Mouse (Mus musculus) bone marrow, adult 2 months (tissue): ENCODE measurements at regions not wholly inside any gene's neighbourhood (a gene's known extent, or its start where the extent isn't known, plus 50 kb on each side); places are given as distances from the start of the nearest gene placed in this dataset.

Experiments
- CTCF ChIP-seq: fragments of 200-500 bp; IDR thresholded peaks from 2 replicates; pipeline ENCODE4 v1.5.1; 2011; ENCODE audit warnings: low read length, control low read depth; ENCODE audit not compliant: control insufficient read depth, insufficient read depth
- POLR2A ChIP-seq: fragments of 200-500 bp; IDR thresholded peaks from 2 replicates; pipeline ENCODE4 v1.6.1; 2011; ENCODE audit warnings: low read depth, mild to moderate bottlenecking, control low read depth, low read length, borderline replicate concordance; ENCODE audit not compliant: control insufficient read depth

DNA sequence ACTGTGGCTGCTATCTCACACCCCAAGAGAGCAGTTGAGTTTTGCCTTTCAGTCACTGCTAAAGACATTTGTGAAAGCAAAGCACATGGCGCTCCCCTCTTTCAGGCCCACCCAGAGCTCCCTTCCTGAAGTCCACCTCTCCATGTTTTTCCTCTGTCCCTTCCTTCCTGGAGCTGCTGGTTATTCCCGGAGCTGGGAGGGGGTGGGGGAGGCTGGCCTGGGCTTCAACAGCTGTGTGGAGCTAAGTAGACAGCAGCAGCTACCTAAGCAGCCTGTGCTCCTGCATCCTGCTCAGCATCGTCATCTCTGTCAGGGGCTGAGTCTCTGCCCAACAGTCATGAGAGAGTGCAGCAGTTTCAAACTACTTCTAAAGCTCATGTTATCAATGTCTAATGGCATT lies 78.0 kb upstream of the Cdyl start:
- TF ChIP-seq CTCF: no peak
- no peak for TF ChIP-seq POLR2A
